Mouse (Mus musculus) small intestine, adult 2 months (tissue): ENCODE results near the gene Sema4d.

Experiments used
- CTCF ChIP-seq: fragments of 200-500 bp; IDR thresholded peaks from 2 replicates; pipeline ENCODE4 v1.5.1; 2012; ENCODE audit warnings: low read depth, mild to moderate bottlenecking, control low read depth, inconsistent platforms, low read length, moderate library complexity, mixed read lengths; ENCODE audit not compliant: insufficient replicate concordance, insufficient read length; ENCODE audit errors: extremely low read depth
- POLR2A ChIP-seq: fragments of 200-500 bp; IDR thresholded peaks from 2 replicates; pipeline ENCODE4 v1.6.1; 2012; ENCODE audit warnings: low read depth, mild to moderate bottlenecking, control low read depth, inconsistent platforms, low read length, moderate library complexity

GRCm38 (mm10) chr13:51797899-51798746 is 4.6 kb upstream of the Sema4d start:
- TF ChIP-seq POLR2A, result no peak
- no peak for TF ChIP-seq CTCF
